Mouse (Mus musculus) neural tube, embryonic 14.5 days (tissue): ENCODE data around the gene Rsph3b. TPM values are rescaled to one million over a fixed set of nuclear protein-coding genes. Genes with fewer than 3 reads are reported as not detected.
"Not testable (repeated sequence)": the region's sequence is repeated elsewhere in the genome, so short reads cannot be mapped to it uniquely, and the experiment has no call there.

Source experiments
- ATAC-seq: fragments of 200-750 bp; cut with Nextera tagmentation; 2 replicates; pipeline ENCODE4 v1.8.0; 2017; ENCODE audit warnings: low read depth, mild to moderate bottlenecking, moderate TSS enrichment, moderate library complexity
- H3K27ac ChIP-seq: fragments of 300-500 bp; sonication (generic); 2 replicates; pipeline ENCODE4 v1.5.1; 2014; ENCODE audit warnings: low read depth, mild to moderate bottlenecking, control low read depth, low read length, moderate library complexity, mixed read lengths
- H3K27me3 ChIP-seq: fragments of 300-500 bp; sonication (generic); 2 replicates; pipeline ENCODE4 v1.6.1; 2014; ENCODE audit warnings: low read length; ENCODE audit not compliant: control insufficient read depth, insufficient read depth
- H3K36me3 ChIP-seq: fragments of 300-500 bp; sonication (generic); 2 replicates; pipeline ENCODE4 v1.6.1; 2014; ENCODE audit warnings: low read length, mixed read lengths; ENCODE audit not compliant: control insufficient read depth, insufficient read depth
- H3K4me1 ChIP-seq: fragments of 300-500 bp; sonication (generic); 2 replicates; pipeline ENCODE4 v1.6.1; 2014; ENCODE audit warnings: low read length; ENCODE audit not compliant: control insufficient read depth, insufficient read depth
- H3K4me2 ChIP-seq: fragments of 300-500 bp; sonication (generic); 2 replicates; pipeline ENCODE4 v1.6.1; 2014; ENCODE audit warnings: mild to moderate bottlenecking, low read depth, low read length, control low read depth
- H3K4me3 ChIP-seq: fragments of 300-500 bp; sonication (generic); 2 replicates; pipeline ENCODE4 v1.5.1; 2014; ENCODE audit warnings: low read depth, low read length, control low read depth, mixed read lengths
- H3K9ac ChIP-seq: fragments of 300-500 bp; sonication (generic); replicated peaks from 2 replicates; pipeline ENCODE4 v1.6.1; 2014; ENCODE audit warnings: low read depth, mild to moderate bottlenecking, control low read depth, low read length, mixed read lengths
- H3K9me3 ChIP-seq: fragments of 300-500 bp; sonication (generic); 2 replicates; pipeline ENCODE4 v1.6.1; 2016; ENCODE audit warnings: low read length; ENCODE audit not compliant: control insufficient read depth
- WGBS: fragments of 180-500 bp; shearing (Covaris S2); extraction: QIAGEN DNeasy Blood & Tissue Kit; methylation state at CpG from one replicate; pipeline ENCODE4 v1.1.7; 2014; 5-methylcytosine and 5-hydroxymethylcytosine counted together
- polyA plus RNA-seq: library from polyadenylated mRNA; unstranded; fragments of >200 nt; fragmentation: Nextera tagmentation; extraction: Ambion mirVana; gene quantifications from 2 replicates; pipeline ENCODE4 v1.2.1, GENCODE M21; 2014

Rsph3b gene
- polyA plus RNA-seq, 1 experiment from 2014 or later = 57.8 TPM

DNA sequence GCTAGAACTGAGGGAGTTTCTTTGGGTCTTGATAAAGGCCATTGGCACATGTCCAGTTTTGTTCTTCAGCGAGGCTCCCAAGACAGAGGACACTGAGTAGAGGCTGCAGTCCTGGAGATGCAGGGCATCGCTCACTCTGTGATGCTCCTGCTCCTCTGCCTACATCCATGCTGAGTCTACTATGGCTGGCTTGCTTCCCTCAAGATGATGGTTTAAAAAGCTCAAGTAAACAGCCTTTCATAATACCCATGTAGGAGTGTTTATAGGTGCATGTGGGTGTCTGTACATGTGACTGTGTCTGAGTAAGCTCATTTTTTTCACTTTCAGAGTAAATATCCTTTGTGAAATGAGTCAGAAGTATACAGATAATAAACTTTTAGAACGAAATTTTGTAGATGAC is 26.5 kb upstream of the Rsph3b start:
- H3K4me1 ChIP-seq, H3K27ac ChIP-seq, H3K4me3 ChIP-seq, H3K36me3 ChIP-seq, ATAC-seq, H3K4me2 ChIP-seq, H3K9me3 ChIP-seq, H3K27me3 ChIP-seq, H3K9ac ChIP-seq: not testable (repeated sequence)
- WGBS = 61% methylated on average over 3 of the region's 3 CpGs

DNA sequence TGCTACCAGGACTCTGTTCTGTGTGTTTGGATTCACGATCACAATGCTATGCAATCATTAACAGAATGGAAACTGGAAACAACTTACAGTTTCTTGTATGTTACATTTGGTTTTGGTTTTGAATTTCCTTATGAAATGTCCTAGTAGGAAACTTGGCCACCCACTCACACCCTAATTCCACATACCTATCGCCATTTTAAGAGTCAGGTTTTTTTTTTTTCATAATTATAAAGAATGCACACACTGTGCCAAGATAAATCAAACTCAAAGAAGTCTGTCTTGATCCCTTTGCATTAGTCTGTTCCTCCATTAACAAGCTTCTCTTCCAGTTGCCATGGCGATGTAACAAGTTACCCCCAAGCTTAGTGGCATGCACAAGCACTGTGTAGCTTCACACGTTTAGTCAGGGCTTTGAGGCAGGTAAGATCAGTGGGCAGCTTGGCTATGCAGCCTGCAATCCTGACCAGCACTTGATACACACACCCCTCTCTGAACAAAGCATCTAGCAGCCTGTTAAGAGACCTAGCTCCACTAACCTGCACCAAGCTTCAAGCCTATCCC is 24.4 kb upstream of the Rsph3b start:
- H3K9me3 ChIP-seq, H3K4me3 ChIP-seq, H3K36me3 ChIP-seq, ATAC-seq, H3K4me1 ChIP-seq, H3K9ac ChIP-seq, H3K27ac ChIP-seq, H3K4me2 ChIP-seq, H3K27me3 ChIP-seq: not testable (repeated sequence)
- 62% methylated on average over 4 of the region's 4 CpGs for WGBS

DNA sequence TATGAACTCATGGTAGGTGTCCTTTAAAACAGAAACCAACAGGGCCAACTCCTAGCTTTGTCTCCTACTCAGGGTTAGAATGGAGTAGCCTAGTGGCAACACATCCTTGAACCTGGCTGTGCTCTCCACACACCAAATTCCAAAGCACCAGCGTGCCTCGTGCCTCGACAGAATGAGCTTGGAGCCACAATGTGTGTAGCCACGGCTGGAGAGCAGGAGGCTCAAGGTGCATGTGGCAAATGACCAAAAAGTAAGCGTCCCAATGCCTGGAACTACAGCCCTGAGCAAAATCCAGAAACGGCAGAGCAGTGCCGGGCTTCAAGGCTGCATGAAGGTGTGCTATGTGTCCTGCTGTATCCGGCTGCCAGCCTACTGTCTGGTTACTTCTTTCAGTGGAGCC is 22.8 kb upstream of the Rsph3b start:
- H3K36me3 ChIP-seq, H3K4me1 ChIP-seq, H3K9me3 ChIP-seq, H3K4me3 ChIP-seq, H3K27ac ChIP-seq, H3K9ac ChIP-seq, H3K4me2 ChIP-seq, H3K27me3 ChIP-seq, ATAC-seq: not testable (repeated sequence)
- WGBS = 84% methylated on average over 8 of the region's 8 CpGs

DNA sequence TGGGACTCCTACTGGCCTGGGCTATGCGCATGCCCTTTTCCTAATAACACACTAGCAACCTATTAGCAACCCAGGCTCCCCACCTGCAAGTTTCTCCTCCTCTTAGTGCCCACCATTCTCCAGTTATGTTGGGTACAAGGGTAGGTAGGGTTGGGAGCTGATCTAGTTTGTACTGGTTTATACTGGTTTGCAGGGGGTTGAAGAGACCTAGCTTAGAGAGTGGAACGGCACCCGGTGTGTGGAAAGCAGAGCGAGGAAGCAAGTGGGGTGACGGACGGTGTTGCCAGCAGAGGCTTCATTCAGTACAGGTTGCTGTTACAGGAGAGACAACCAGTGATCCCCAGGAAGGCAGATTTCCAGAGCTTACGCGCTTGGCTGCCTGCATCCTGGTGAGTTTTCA is 21.9 kb upstream of the Rsph3b start, which contains the start of gene Rnaset2b:
TSS of gene Rnaset2b (plus strand) at position 301 of the 400 bp plus-strand sequence.
- not testable (repeated sequence) for H3K36me3 ChIP-seq, H3K4me3 ChIP-seq, H3K4me1 ChIP-seq, H3K27me3 ChIP-seq, H3K9ac ChIP-seq, H3K27ac ChIP-seq, ATAC-seq, H3K4me2 ChIP-seq, H3K9me3 ChIP-seq
- no CpG with 5 or more reads among the region's 8 CpGs for WGBS

DNA sequence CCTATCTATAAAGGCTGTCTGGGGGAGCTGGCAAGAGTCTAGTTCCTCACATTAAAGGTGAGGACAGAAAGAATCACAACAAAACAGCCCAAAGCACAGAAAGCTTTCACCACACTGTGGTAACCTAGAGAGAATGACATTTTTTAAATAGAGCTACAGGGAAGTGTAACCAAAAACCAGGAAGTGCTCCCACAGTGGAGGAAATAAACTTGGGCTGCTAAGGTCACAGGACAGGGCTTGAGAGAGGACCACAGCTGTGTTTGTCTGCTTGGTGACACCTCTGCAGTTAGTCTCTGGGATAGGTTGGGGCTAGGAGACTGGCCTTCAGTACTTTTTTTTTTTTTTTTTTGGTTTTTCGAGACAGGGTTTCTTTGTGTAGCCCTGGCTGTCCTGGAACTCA is 19.2 kb upstream of the Rsph3b start:
- H3K4me3 ChIP-seq, H3K27me3 ChIP-seq, H3K9me3 ChIP-seq, H3K27ac ChIP-seq, ATAC-seq, H3K4me2 ChIP-seq, H3K9ac ChIP-seq, H3K4me1 ChIP-seq, H3K36me3 ChIP-seq: not testable (repeated sequence)
- no CpG with 5 or more reads among the region's 1 CpGs for WGBS

- not testable (repeated sequence) for H3K36me3 ChIP-seq, H3K4me1 ChIP-seq, H3K4me2 ChIP-seq, H3K9ac ChIP-seq, H3K27ac ChIP-seq, ATAC-seq, H3K4me3 ChIP-seq, H3K9me3 ChIP-seq, H3K27me3 ChIP-seq
- WGBS = 11% methylated on average over 5 of the region's 6 CpGs
These were observed 16.9 kb upstream of the Rsph3b start for GRCm38 (mm10) chr17:6965364-6965763.

GRCm38 (mm10) chr17:6962936-6963335 is 14.5 kb upstream of the Rsph3b start:
- not testable (repeated sequence) for H3K4me2 ChIP-seq, H3K4me1 ChIP-seq, H3K27me3 ChIP-seq, H3K27ac ChIP-seq, H3K9ac ChIP-seq, ATAC-seq, H3K9me3 ChIP-seq, H3K4me3 ChIP-seq, H3K36me3 ChIP-seq
- 71% methylated on average over 4 of the region's 4 CpGs for WGBS

DNA sequence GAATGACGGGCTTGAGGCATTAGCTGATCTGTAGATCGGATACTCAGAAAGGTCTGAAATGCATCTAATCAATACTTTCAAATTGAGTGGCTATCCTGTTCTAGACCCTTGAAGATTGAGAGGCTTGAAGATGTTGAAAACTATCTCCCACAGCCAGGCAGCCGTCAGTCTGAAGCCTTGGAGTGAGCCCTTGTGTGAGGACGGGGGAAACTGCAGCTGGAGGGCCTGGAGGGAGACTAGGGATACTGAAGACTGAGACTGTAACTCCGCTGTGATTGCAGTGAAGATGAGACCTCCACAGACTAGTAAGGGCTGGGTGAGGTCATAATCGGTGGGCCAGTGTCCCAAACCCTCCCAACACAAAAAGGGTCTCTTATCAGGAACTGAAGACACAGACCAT is 13.9 kb upstream of the Rsph3b start:
- H3K4me3 ChIP-seq, H3K27me3 ChIP-seq, H3K4me2 ChIP-seq, H3K27ac ChIP-seq, H3K4me1 ChIP-seq, H3K36me3 ChIP-seq, ATAC-seq, H3K9ac ChIP-seq, H3K9me3 ChIP-seq: not testable (repeated sequence)
- 66% methylated on average over 3 of the region's 6 CpGs for WGBS

DNA sequence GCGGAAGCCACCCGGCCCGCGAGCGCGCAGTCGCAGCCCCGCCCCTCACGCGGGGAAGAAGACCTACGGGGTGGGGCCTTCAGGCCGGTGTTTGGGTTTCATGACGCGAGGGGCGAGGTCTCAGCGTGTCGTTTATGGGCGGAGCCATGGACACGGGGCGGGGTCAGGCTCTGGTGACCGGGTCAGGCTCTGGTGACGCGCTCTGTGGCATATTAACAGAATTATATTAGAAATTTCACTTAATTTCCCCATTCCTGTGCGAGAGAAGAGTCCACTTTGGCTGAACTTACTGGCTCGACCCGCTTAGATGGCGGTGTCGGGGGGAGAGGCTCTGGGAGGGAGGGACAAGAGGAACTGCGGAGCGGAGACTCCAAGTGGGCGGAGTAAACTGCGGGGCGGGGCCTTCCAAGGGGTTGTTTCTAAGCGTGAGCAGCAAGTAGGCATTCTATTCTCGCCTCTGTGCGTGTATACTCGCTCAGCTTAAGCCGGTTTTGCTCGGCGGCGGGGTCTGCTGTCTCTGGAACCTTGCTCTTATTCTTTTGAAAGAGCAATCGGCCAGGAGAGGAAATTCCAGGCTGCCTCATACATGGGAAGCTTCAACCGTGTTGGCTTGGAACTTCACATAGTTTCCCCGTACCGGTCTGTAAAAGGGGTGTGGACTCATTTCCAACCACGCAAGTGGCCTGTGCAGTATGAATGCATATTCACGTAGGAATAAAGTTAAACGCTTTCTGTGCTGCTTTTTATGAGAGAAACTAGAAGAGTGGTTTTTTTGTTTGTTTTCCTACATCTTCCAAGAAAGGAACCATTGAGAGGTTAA is 12.9 kb upstream of the Rsph3b start:
- H3K9me3 ChIP-seq, H3K36me3 ChIP-seq, H3K4me1 ChIP-seq, H3K27ac ChIP-seq, H3K9ac ChIP-seq, H3K27me3 ChIP-seq, H3K4me2 ChIP-seq: not testable (repeated sequence)
- under 1% methylated on average over 10 of the region's 48 CpGs for whole genome bisulfite sequencing
- peak overlapping the region; percentile 36; the same call in 1 of the 2 replicates for H3K4me3 ChIP-seq
- peak; percentile 97 for ATAC-seq
